19 mouse cellular contexts compared by ENCODE assay signal in genomic region chr14:116586742-116587141, GRCm38 (mm10).
DNase-seq lines count a peak whose midpoint lies in the region.
"Had no signal": no experiment of that assay in that cellular context is flagged by ENCODE, and none has a peak within 500 bp of the region (broad histone marks: within the 10 kb centered on the region; RNA-seq: fewer than 3 reads in every experiment).

No protein-coding gene starts in this region.

- intact Hi-C loops in heart, postnatal 25 days (cut with DNase I): no loop called here

- peak; percentile 92 for DNase-seq in heart, adult 11 months
- no peak for DNase-seq in heart, postnatal 25 days (ENCODE audit: low spot score)
- DNase-seq in kidney, postnatal 14 days: peak; percentile 4
- no peak for DNase-seq in kidney, postnatal 25 days
- DNase-seq in urinary bladder, postnatal 36 days (ENCODE audit: low spot score in 2 of 2): peak; percentile 11 to 13
- no peak for DNase-seq in urinary bladder, postnatal 25 days (ENCODE audit: low spot score)
- peak; percentile 51 for DNase-seq in skeletal muscle tissue, adult 2 months (ENCODE audit: low read depth, low spot score)
- no peak for DNase-seq in frontal cortex, adult 2 months (ENCODE audit: extremely low spot score in 1 of 2, low spot score in 1 of 2)
- DNase-seq: adrenal gland, postnatal 10 days; B cell, adult 2 months; cerebellum, adult 18-20 months; cerebellum, postnatal 14 days; forebrain, postnatal 0 days; kidney, adult 8-10 months; liver, embryonic 13.5 days; right cerebral cortex, adult 18-20 months; right cerebral cortex, postnatal 4 days; thymus, adult 18-20 months; thymus, postnatal 36 days had no signal

Comparison
In these comparisons a context has a peak if more than half of its experiments do, and no peak if none do; other contexts are left out.
1. DNase-seq: peak in heart, adult 11 months (single experiment), kidney, postnatal 14 days (single experiment), urinary bladder, postnatal 36 days (2 of 2) and skeletal muscle tissue, adult 2 months (single experiment); none in heart, postnatal 25 days (single experiment), kidney, postnatal 25 days (0 of 2), urinary bladder, postnatal 25 days (single experiment) and frontal cortex, adult 2 months (0 of 2).